Mouse (Mus musculus): ENCODE data around the gene Lpgat1. TPM values are rescaled to one million over a fixed set of nuclear protein-coding genes. Genes with fewer than 3 reads are reported as not detected.

Gene Lpgat1
- polyA plus RNA-seq, 1 experiment from 2014 or later = 29.9 TPM

- Histone ChIP-seq H3K4me1 (replicated peaks) (0 out of 2 replicates have a peak, but pooled peaks cover 3% of the 10 kb centered on the region), H3K36me3 (no peaks in the 10 kb centered on the region), H3K4me2 (no peak overlapping the region), H3K9ac (no peak overlapping the region), H3K27me3 (no peaks in the 10 kb centered on the region), H3K4me3 (no peak overlapping the region), H3K9me3 (no peaks in the 10 kb centered on the region), H3K27ac (replicated peaks) (no peak overlapping the region)
- WGBS = 84% methylated on average over 13 of the region's 13 CpGs
- ATAC-seq (ENCODE audit: low read depth) = no peak
These were observed 95.5 kb downstream of the Lpgat1 start for GRCm38 (mm10) chr1:191812949-191813691.

- 0 out of 2 replicates have a peak, but pooled peaks cover 4% of the 10 kb centered on the region for H3K4me1 ChIP-seq (replicated peaks)
- H3K36me3 ChIP-seq = no peaks in the 10 kb centered on the region
- no peak overlapping the region for H3K9ac ChIP-seq
- H3K27me3 ChIP-seq = no peaks in the 10 kb centered on the region
- no peak overlapping the region for H3K4me2 ChIP-seq
- no peak overlapping the region for H3K27ac ChIP-seq (replicated peaks)
- ATAC-seq (ENCODE audit: low read depth) = no peak
- WGBS = 83% methylated on average over 4 of the region's 4 CpGs
- H3K9me3 ChIP-seq = no peaks in the 10 kb centered on the region
- H3K4me3 ChIP-seq = no peak overlapping the region
These were observed 96.6 kb downstream of the Lpgat1 start for GRCm38 (mm10) chr1:191814240-191814639.

GRCm38 (mm10) chr1:191814935-191815334 lies 97.3 kb downstream of the Lpgat1 start:
- Histone ChIP-seq H3K36me3 (no peaks in the 10 kb centered on the region), H3K4me2 (no peak overlapping the region), H3K9ac (no peak overlapping the region), H3K4me3 (no peak overlapping the region), H3K27me3 (no peaks in the 10 kb centered on the region), H3K9me3 (no peaks in the 10 kb centered on the region), H3K27ac (replicated peaks) (no peak overlapping the region), H3K4me1 (replicated peaks) (0 out of 2 replicates have a peak, but pooled peaks cover 4% of the 10 kb centered on the region)
- 61% methylated on average over 5 of the region's 5 CpGs for WGBS
- no peak for ATAC-seq (ENCODE audit: low read depth)

GRCm38 (mm10) chr1:191816596-191816995 lies 99.0 kb downstream of the Lpgat1 start:
- 84% methylated on average over 3 of the region's 3 CpGs for WGBS
- H3K4me2 ChIP-seq = no peak overlapping the region
- H3K9ac ChIP-seq = no peak overlapping the region
- H3K4me3 ChIP-seq = no peak overlapping the region
- no peak overlapping the region for H3K27ac ChIP-seq (replicated peaks)
- no peaks in the 10 kb centered on the region for H3K27me3 ChIP-seq
- no peak for ATAC-seq (ENCODE audit: low read depth)
- H3K36me3 ChIP-seq = no peaks in the 10 kb centered on the region
- peaks cover 11% of the 10 kb centered on the region for H3K4me1 ChIP-seq (replicated peaks)
- H3K9me3 ChIP-seq = no peaks in the 10 kb centered on the region

GRCm38 (mm10) chr1:191817418-191818144 lies 99.9 kb downstream of the Lpgat1 start:
- no peaks in the 10 kb centered on the region for H3K36me3 ChIP-seq
- peak; percentile 46; the same call in 1 of the 2 replicates for ATAC-seq (ENCODE audit: low read depth)

GRCm38 (mm10) chr1:191818145-191818631 lies 100.6 kb downstream of the Lpgat1 start:
- H3K27me3 ChIP-seq = no peaks in the 10 kb centered on the region
- no peak overlapping the region for H3K9ac ChIP-seq
- no peak for ATAC-seq (ENCODE audit: low read depth)
- H3K4me1 ChIP-seq (replicated peaks) = peaks cover 21% of the 10 kb centered on the region
- no peak overlapping the region for H3K27ac ChIP-seq (replicated peaks)
- no peaks in the 10 kb centered on the region for H3K9me3 ChIP-seq
- 29% methylated on average over 6 of the region's 6 CpGs for WGBS
- H3K4me3 ChIP-seq = no peak overlapping the region
- H3K36me3 ChIP-seq = no peaks in the 10 kb centered on the region
- no peak overlapping the region for H3K4me2 ChIP-seq

More at GRCm38 (mm10) chr1:191817418-191818144, 99.9 kb downstream of the Lpgat1 start:
- Histone ChIP-seq H3K9ac (no peak overlapping the region), H3K27ac (replicated peaks) (no peak overlapping the region), H3K4me1 (replicated peaks) (peaks cover 21% of the 10 kb centered on the region), H3K4me2 (no peak overlapping the region), H3K27me3 (no peaks in the 10 kb centered on the region), H3K9me3 (no peaks in the 10 kb centered on the region), H3K4me3 (no peak overlapping the region)
- 40% methylated on average over 19 of the region's 19 CpGs for WGBS

- Histone ChIP-seq H3K4me1 (replicated peaks) (peaks cover 21% of the 10 kb centered on the region), H3K9me3 (no peaks in the 10 kb centered on the region), H3K27ac (replicated peaks) (no peak overlapping the region), H3K9ac (no peak overlapping the region), H3K27me3 (no peaks in the 10 kb centered on the region), H3K4me3 (no peak overlapping the region), H3K36me3 (no peaks in the 10 kb centered on the region), H3K4me2 (no peak overlapping the region)
- no peak for ATAC-seq (ENCODE audit: low read depth)
These were observed 101.4 kb downstream of the Lpgat1 start for GRCm38 (mm10) chr1:191819026-191819425.

GRCm38 (mm10) chr1:191820951-191821325 lies 103.3 kb downstream of the Lpgat1 start:
- peak; percentile 49 for ATAC-seq (ENCODE audit: low read depth)
- Histone ChIP-seq H3K36me3 (no peaks in the 10 kb centered on the region), H3K4me3 (peak overlapping the region; percentile 77), H3K27ac (replicated peaks) (no peak overlapping the region; the same call in 1 of the 2 replicates), H3K27me3 (no peaks in the 10 kb centered on the region), H3K4me2 (peak overlapping the region; percentile 94), H3K9ac (peak overlapping the region; percentile 68), H3K4me1 (replicated peaks) (peaks cover 21% of the 10 kb centered on the region), H3K9me3 (no peaks in the 10 kb centered on the region)
- WGBS = 5% methylated on average over 15 of the region's 15 CpGs

- Histone ChIP-seq H3K27me3 (no peaks in the 10 kb centered on the region), H3K4me1 (replicated peaks) (peaks cover 21% of the 10 kb centered on the region), H3K9ac (peak within 1 kb of the TSS; percentile 68), H3K4me3 (peak within 1 kb of the TSS; percentile 77), H3K27ac (replicated peaks) (no peak within 1 kb of the TSS; the same call in 1 of the 2 replicates), H3K4me2 (peak within 1 kb of the TSS; percentile 94), H3K9me3 (no peaks in the 10 kb centered on the region), H3K36me3 (no peaks in the 10 kb centered on the region)
- peak; percentile 97 for ATAC-seq (ENCODE audit: low read depth)
- WGBS = under 1% methylated on average over 78 of the region's 79 CpGs
These were observed 103.9 kb downstream of the Lpgat1 start, which contains the start of gene Nek2 for GRCm38 (mm10) chr1:191821326-191822091. Nek2 (plus strand) TSS chr1:191821444.

- no peak for ATAC-seq (ENCODE audit: low read depth)
- no peak overlapping the region for H3K4me2 ChIP-seq
- no peak overlapping the region for H3K9ac ChIP-seq
- no peaks in the 10 kb centered on the region for H3K27me3 ChIP-seq
- 87% methylated on average over 3 of the region's 3 CpGs for WGBS
- peaks cover 10% of the 10 kb centered on the region; the same call in 1 of the 2 replicates for H3K36me3 ChIP-seq
- no peak overlapping the region for H3K27ac ChIP-seq (replicated peaks)
- H3K4me3 ChIP-seq = no peak overlapping the region
- no peaks in the 10 kb centered on the region for H3K4me1 ChIP-seq (replicated peaks)
- no peaks in the 10 kb centered on the region for H3K9me3 ChIP-seq
These were observed 111.5 kb downstream of the Lpgat1 start for GRCm38 (mm10) chr1:191829124-191829523.

- ATAC-seq (ENCODE audit: low read depth) = no peak
- no peaks in the 10 kb centered on the region for H3K27me3 ChIP-seq
- 94% methylated on average over 6 of the region's 6 CpGs for WGBS
These were observed 115.8 kb downstream of the Lpgat1 start for GRCm38 (mm10) chr1:191833396-191833795.

More at GRCm38 (mm10) chr1:191833396-191833795, 115.8 kb downstream of the Lpgat1 start:
- peaks cover 3% of the 10 kb centered on the region; the same call in 1 of the 2 replicates for H3K36me3 ChIP-seq
- no peaks in the 10 kb centered on the region for H3K9me3 ChIP-seq
- H3K4me3 ChIP-seq = no peak overlapping the region
- H3K4me1 ChIP-seq (replicated peaks) = no peaks in the 10 kb centered on the region; the same call in 1 of the 2 replicates
- H3K4me2 ChIP-seq = no peak overlapping the region
- no peak overlapping the region for H3K27ac ChIP-seq (replicated peaks)
- H3K9ac ChIP-seq = no peak overlapping the region
